Mouse (Mus musculus) telencephalon, adult 2 months (tissue): ENCODE data around the gene Mark3.
"Not testable (repeated sequence)": the region's sequence is repeated elsewhere in the genome, so short reads cannot be mapped to it uniquely, and the experiment has no call there.

ENCODE experiments used
- DNase-seq: peaks from one replicate; pipeline ENCODE4 v3.0.0-alpha.2; 2011; ENCODE audit warnings: low read depth, low spot score

Gene Mark3

DNA sequence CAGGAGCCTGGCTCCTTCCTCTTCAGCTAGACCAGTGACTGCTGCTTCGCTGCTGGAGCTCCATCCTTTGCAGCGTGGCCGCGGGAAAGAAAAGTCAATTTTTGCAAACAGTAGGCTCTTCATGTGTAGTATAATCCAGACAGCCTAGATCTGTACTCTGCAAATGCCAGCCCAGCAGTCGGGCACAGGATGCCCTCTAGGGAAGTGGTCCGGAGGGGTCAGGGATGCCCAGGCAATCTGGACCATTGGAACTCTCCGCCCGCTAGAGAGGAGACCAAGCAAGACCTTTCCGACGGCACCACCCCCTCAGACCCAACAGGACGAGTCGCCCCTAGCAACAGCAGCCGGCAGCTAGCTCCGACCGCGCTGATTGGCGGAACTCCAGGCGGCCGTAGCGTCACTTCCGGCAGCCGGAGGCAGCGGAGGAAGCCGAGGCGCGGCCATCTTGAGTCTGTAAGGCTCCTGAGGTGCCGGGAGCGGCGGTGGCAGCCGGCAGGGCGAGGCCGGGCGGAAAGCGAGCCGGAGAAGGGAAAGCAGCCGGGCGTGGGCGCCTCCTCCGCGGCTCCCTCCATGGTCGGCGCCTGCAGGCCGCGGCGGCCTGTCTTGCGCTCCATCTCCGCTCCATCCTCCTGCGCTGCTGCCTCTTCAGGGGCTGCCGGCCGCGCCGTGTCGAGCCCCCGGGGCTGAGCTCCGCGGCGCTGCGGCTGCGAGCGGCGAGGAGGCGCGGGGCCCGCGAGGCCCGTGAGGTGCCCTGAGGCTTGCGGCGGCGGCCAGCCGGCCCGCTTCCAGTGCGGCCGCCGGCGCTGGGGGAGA is at the start of gene Mark3:
Gene Mark3 (plus strand): TSS at position 450 of the 813 bp plus-strand sequence.
- DNase-seq: peak; percentile 95

DNA sequence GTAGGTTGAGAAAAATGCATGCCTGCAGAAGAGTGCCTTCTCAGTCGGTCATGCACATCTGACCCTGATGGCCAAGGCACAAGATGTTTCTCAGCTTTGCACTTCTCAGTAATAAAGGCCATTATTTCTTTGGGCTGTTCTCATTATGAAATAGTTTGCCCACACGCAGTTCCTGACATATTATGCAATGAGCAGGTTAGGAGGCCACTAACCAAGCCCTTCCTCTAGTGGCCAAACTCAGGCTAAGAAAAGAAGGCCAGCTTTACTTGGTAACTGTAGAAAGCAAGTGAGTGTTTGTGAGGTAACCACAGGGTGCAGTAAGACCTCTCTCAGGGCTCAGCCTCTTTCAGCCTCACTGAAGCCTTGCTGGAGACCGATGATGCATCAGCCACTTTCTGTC is 49.4 kb upstream of the Mark3 start:
- no peak for DNase-seq

DNA sequence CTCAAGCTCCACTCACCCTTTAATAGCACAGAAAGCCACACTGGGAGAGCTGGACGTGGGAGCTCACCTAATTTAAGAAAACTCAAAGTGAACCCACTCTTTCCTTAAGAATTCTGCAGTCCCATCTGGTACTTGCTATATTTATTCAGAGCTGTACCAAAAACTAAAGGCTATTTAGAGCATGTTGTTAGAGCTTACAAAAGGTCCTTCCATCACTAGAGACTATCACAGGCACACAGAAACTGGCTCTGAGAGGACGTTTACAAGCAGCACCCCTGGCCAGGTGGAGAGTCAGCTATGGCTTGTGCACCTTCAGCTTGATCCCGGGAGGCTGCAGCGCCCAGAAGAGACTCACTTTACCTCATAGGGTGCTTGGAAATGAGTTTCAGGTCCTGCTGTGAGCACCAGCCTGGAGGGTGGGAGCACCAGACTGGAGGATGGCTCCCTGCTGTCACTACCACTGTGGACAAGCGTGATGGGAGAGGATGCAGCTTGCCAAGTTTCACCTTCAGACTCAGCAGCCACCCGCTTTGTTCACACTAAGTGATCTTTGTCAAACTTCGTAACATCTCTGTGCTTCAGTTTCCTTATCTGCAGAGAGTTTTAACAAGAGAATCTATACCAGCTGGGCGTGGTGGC is 46.6 kb upstream of the Mark3 start:
- peak; percentile 94 for DNase-seq

DNA sequence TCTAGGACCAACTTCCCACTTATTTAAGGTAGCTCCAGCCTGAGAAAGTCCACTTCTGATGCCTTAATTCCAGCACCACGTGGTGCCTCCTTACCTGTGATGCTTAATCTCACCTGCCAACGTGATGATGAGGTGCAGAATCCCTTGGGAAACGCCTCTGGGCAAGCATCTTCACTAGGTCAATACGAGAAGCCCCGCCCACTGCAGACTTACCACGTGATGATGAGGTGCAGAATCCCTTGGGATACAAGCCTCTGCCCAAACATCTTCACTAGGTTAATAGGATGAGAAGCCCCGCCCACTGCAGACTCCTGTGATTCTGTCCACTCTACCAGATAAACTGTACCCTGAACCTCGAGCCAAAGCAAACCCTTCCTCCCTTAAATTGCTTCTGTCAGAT is 45.1 kb upstream of the Mark3 start:
- no peak for DNase-seq

DNA sequence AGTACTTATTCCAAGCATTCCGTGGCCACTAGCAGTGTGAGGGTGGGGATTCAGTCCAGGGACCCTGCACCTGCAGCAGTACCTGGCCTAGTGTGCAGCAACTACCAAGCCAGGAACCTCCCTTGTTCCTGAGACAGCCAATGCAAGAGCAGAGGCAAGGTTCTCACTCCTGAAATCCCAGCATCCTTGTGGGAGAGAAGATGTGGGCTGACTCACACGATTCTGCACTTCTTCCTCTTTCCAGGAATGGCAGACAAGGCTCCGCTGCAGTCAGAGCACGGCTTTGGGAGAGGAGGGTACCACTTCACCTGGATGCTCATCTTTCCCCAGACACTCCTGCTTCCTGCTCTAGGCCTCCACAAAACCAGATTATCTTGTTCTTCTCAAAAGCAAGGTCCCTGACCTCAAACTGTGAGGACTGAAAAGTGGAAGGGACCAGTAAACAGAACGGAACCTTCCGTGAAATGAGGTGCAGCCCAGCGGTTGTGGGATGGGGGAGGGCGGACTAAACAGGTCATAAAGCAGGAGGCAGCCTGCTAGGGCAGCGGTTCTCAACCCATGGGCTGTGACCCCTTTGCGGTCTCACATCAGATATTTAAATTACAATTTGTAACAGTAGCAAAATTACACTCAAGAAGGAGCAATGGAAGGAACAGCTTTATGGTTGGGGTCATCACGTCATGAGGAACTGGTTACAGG is 41.1 kb upstream of the Mark3 start:
- DNase-seq: peak; percentile 33

DNA sequence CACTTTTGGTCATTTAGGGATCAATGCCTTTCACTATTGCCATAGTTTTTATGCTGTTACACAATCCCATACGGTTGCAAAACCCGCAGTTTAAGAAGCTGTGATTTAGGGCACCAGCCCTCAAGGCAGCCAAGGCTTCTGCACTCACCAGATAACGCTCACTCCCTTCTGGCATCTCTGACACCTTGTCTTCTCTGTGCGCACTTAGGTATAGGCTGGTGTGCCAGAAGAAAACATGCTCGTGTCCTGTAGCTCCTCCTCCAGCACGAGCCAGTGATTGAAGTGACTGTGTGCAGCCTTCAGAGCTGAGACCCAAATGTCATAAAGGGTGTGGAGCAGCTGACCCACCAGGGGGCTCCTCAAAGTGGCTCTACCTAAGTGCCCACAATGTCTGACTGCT is 39.0 kb upstream of the Mark3 start:
- no peak for DNase-seq

DNA sequence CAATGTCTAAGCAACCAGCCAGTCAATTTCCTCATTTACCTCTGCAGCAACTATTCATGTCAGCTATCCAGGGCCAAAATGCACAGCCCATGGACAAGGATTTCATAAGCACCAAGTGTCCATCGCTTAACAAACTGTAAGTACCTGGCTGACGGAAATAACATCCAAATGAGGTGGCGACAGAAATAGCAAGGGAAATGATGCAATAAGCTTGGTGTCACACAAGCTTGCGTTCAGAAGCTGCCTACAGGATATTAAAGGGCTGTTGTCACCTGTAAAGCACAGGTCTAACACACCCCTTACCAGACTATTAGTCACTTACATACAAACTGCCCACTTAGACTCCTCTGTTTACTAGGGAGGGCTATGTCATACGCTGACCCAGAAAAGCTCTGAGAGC is 38.6 kb upstream of the Mark3 start:
- DNase-seq: no peak

DNA sequence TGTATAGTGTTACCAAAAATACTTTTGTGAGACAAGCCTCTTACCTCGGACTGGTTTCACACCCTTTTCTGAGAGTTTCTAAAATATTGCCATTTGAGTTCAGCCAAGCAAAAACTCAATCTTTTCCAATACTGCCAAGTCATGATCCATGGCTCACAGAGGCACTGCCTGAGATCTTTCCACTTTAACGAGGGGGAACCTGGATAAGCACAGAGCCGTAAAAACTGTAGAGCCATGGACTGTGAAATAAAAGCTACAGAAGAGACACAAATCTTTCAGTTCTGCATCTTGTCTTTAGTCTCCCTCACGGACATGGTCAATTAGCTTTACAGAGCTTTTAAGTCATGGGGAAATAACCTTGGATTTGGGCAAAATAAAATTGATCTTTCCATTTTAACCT is 37.6 kb upstream of the Mark3 start:
- no peak for DNase-seq

DNA sequence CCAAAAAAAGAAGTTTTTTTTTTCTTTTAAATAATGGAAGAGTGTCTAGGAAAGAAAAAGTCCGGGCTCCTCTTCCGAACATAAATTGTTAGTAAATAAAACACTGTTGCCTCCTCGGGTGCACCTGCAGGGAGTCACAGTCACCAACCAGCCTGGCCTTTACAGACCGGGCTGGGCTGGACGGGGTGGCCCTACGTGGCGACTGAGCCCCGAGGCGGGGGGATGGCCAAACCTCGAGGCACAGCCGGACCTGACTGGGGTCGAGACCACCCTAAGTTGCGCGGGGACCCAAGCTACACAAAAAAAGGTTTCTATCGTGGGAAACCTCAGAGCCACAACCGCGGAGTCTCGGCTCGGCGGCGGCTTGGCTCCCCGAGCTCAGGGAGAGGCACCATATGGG is 37.0 kb upstream of the Mark3 start:
- DNase-seq: no peak

DNA sequence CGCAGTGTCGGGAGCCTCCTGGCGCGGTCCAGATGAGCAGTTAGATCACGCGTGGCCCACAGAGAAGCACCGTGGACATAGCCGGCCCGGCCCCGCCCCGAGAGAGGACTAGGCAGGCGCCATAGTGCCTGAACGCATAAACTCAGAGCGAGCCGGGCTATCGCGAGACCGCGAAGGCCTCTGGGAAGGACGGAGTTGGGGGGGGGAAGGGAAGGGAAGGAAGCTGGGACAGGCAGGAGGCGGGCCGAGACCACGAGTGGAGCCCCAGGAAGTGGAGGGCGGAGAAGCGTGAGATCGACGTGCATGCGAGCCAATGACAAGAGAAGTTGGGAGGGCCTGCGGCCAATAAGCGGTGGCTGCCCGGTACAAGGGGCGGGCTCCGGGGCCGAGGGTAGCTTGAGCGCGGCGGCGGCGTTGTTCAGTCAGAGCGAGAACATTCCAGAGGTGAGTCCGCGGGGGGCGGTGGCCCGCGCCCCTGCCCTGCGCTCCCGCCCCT is 36.5 kb upstream of the Mark3 start, which contains the start of gene Eif5:
Gene Eif5 (plus strand): TSS at position 221 of the 496 bp plus-strand sequence.
- peak; percentile 98 for DNase-seq

DNA sequence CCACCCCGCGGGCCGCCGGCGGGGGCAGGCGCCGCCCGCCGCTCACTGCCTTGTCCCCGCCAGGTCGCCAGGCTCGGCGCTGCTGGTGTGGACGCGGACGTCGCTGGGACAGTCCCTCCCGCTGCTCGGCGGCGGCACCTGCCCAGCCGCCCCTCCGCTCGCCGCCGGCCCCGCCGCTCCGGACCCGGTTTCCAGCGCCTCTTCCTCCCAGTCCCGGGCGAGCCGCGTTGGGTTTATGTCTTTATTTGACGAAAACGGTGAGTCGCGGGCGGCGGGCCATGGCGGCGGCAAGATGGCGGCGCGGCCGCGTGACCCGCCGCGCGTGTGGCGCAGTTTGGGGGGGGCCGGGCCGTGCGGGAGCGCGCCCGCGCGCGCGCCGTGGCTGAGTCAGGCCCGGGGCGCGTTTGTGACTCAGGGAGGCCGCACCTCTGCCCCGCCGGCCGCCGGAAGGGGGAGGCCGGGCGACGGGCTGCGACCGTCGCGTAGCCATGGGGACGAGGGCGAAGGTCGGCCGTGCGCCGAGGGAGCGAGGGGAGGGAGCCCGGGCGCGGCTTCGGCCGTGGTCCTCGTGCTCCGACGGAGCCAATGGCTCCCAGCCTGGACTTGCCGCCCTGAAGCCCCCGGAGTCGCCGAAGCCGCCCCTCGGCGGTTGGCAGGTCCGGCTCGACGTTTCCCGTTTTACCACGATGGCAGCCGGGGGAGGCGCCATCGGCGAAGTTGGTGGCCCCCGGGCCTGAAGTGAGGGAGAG is 35.9 kb upstream of the Mark3 start:
- DNase-seq: no peak

DNA sequence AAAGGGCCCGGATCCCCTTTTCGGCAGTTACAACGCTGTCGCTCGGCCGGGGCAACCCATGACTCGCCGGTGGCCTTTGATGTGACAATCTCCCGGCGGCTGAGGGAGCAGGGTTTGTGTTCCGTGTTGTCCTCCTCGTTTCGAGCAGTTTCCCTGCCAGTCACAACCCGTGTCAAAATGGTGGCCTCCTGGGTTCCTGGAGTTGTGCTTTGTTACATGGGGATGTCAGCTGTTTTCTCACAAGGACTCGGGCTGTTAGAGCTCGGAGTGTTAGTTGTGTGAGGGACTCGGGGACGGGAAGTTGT is 35.3 kb upstream of the Mark3 start:
- DNase-seq: no peak

DNA sequence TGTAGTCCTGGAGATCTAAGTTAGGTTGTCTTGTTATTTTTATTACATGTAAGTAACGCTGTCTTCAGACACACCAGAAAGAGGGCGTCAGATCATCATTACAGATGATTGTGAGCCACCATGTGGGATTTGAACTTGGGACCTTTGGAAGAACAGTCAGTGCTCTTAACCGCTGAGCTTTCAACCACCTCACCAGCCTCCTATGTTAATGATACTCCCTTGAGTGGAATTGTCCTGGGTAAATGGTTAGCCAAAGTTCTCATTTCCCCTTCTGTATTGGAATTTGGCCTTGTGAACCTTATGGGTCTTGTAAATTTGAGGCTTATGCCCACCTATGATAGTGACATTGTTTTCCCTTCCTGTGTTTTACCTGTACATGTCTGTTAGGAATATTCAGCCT is 27.3 kb upstream of the Mark3 start:
- no peak for DNase-seq

DNA sequence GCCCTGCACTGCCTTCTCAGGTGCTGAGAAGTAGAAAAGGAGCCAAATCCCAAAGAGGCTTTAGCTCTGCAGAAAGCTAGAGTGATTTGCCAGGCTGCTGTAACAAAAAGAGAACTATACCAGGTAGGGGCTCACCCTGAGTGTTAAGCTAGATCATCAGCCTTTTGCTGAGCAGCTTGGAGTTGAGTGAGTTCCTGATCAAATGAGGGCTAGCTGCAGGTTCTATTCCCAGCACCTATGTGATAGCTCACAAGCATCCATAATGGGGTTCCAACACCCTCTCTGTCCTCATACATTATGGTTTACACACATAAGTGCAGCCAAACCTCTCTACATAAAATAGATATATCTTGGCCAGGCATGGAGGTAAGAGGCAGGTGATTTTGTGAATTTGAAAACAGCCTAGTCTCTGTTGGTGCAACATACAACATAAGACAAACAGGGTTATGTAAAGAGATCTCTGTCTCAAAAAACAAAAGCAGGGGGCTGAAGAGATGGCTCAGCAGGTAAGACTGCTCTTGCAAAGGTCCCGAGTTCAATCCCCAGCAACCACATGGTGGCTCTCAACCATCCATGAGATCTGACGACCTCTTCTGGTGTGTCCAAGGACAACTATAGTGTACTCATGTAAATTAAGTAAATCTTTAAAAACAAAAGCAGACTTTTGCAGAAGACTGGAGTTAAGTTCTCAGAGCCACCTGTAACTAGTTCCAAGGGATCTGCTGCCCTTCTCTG is 25.6 kb upstream of the Mark3 start:
- no peak for DNase-seq

DNA sequence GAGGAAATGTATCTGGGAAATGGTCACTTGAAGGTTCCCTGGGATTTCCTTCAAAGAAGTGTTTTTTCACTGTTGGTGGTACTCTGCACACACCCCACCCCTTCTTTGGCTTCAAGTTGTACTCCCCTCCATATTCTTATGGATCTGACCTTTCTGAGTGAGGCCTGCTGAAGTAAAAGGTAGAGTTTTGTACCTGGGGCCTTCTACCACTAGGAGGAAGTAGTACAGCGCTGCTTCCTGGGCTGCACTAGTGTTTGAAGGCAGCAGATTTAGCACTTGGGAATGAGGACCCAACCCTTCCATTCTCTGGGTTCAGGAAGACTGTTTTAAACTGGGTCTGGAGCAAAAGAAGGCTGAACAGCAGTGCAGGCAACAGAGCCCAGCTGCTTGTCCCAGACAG is 23.6 kb upstream of the Mark3 start:
- no peak for DNase-seq

DNA sequence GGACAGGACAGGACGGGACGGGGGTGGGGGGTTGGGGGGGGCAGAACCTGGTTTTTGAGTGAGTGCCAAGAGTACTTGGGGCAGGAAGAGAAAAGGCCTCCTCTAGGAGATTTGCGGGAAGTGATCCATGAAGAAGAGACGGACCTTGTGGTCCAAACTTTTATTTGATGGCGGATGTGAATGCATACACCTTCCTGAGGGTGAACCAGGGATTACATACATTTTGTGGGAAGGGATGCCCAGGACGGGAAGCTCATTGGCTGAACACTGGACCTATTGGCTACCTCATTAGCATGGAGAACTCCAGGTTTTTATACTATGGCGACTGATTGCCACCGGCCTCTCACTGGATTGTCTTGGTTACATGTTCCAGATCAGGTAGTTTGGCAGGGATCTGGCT is 22.0 kb upstream of the Mark3 start:
- no peak for DNase-seq

DNA sequence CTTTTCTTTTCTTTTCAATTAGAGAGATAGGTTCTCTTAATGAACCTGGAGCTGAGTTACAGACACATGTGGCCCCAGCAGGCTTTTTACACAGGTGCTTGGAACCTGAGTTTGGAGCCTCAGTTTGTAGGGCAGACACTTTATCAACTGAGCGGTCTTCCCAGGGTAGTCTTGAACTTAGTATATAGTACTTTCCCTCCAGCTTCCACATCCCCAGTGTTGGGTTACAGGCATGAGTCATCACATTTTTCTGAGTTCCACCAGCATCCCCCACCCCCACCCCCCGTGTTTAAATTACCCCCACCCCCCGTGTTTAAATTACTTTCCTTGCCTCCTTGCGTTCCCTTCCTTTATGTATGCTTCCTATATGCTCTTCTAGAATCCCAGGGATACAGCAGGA is 19.0 kb upstream of the Mark3 start:
- DNase-seq: no peak

DNA sequence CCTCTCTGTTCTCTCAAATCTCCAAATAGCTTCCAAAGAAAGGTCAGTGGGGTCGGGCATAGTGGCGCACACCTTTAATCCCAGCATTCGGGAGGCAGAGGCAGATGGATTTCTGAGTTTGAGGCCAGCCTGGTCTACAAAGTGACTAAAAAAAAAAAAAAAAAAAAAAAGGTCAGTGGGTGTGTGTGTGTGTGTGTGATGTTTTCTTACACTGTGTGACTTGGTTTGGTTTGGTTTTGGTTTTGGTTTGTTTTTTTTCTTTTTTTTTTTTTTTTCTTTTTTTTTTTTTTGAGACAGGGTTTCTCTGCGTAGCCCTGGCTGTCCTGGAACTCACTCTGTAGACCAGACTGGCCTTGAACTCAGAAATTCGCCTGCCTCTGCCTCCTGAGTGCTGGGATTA is 18.4 kb upstream of the Mark3 start:
- DNase-seq: not testable (repeated sequence)

DNA sequence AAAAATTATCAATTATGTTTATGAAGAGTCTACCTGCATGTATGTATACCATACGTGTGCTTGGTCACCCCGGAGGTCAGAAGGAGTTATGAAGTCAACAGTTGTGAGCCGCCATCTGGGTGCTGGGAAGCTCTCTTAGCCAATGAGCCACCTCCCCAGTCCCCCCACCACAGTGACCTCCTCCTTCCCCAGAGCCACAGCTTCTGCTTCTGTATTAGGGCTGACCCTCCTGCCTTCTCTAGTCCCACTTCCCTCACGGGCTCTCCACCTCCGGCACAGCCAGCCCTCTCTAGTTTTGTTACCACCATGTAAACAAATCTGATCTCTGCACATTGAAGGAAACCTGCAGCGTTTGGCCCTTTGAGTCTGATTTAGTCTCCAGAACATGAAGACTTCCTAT is 16.8 kb upstream of the Mark3 start:
- DNase-seq: no peak

DNA sequence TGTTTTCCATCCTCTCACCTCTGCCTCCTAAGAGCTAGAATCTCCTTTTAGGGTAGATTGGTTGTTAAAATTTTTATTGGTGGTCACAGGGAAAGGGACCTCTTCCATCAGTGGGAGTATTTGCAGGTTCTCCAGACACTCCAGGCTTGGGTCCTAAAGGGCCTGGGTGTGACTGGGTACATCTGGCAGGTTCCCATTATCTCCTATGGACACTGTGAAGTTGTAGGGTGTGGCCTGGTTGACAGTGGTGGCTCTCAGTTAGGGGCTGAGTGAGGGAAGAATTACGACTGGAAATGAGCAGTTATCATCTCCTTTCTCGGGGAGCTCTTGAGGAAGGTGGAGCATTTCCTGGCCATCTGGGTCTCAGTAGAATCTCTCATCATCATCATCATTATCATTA is 15.7 kb upstream of the Mark3 start:
- DNase-seq: no peak

DNA sequence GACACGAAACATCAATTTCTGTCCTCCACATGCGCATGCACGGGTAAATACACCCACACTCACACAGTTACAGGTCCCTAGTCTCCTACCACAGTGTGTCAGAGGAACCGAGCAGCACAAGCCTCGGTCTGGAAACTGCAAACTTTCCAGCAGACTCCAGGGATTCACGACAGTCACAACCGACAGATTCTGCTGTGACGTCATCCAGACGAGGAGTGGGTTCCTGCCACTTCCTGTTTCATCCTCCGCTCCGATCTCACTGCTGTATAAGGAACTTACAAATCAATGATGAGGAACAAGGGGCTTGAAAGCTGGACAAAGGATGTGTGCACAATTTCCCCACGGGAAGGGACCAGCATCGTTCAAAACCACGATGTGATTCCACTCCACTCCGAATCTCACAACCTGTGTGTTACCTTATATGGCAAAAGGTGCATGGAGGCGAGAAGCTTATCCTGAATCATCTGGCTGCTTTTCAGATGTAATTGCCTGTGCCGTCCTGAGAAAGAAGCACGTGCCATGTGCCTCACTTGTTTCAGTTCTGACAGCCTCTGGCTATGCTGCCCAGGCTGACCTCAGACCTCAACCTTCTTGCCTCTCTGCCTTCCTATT is 14.6 kb upstream of the Mark3 start:
- peak; percentile 79 for DNase-seq
